Mouse (Mus musculus): ENCODE measurements around the gene Eif6.
"Not testable (repeated sequence)": the region's sequence is repeated elsewhere in the genome, so short reads cannot be mapped to it uniquely, and the experiment has no call there.

The Eif6 gene

GRCm38 (mm10) chr2:155826630-155827424 is at the start of gene Eif6:
Eif6 (minus strand) TSS chr2:155826925.
- peak; percentile 87 for DNase-seq

GRCm38 (mm10) chr2:155873636-155874035 is 46.9 kb upstream of the Eif6 start:
- DNase-seq, result no peak

GRCm38 (mm10) chr2:155872930-155873507 is 46.3 kb upstream of the Eif6 start:
- no peak for DNase-seq

GRCm38 (mm10) chr2:155872486-155872885 is 45.8 kb upstream of the Eif6 start:
- no peak for DNase-seq

- no peak for DNase-seq
Observed at GRCm38 (mm10) chr2:155869772-155870171, 43.0 kb upstream of the Eif6 start.

- DNase-seq, result no peak
Observed at GRCm38 (mm10) chr2:155868320-155868719, 41.6 kb upstream of the Eif6 start.

- DNase-seq, result no peak
Observed at GRCm38 (mm10) chr2:155863301-155863867, 36.7 kb upstream of the Eif6 start.

- DNase-seq, result no peak
Observed at GRCm38 (mm10) chr2:155862573-155863300, 36.0 kb upstream of the Eif6 start.

GRCm38 (mm10) chr2:155861581-155861980 is 34.9 kb upstream of the Eif6 start:
- DNase-seq, result no peak

GRCm38 (mm10) chr2:155860102-155860501 is 33.4 kb upstream of the Eif6 start:
- no peak for DNase-seq

- no peak for DNase-seq
Observed at GRCm38 (mm10) chr2:155852536-155852935, 25.8 kb upstream of the Eif6 start.

GRCm38 (mm10) chr2:155850120-155850519 is 23.4 kb upstream of the Eif6 start:
- DNase-seq, result no peak

- DNase-seq, result no peak
Observed at GRCm38 (mm10) chr2:155849464-155849863, 22.7 kb upstream of the Eif6 start.

- DNase-seq, result peak; percentile 85
Observed at GRCm38 (mm10) chr2:155848291-155848690, 21.6 kb upstream of the Eif6 start.

GRCm38 (mm10) chr2:155846930-155847329 is 20.2 kb upstream of the Eif6 start:
- no peak for DNase-seq

GRCm38 (mm10) chr2:155838961-155839360 is 12.2 kb upstream of the Eif6 start:
- no peak for DNase-seq

GRCm38 (mm10) chr2:155837961-155838360 is 11.2 kb upstream of the Eif6 start:
- no peak for DNase-seq

- no peak for DNase-seq
Observed at GRCm38 (mm10) chr2:155834732-155835131, 8.0 kb upstream of the Eif6 start, which contains the start of gene Fam83c. Fam83c (minus strand) TSS chr2:155834854.

GRCm38 (mm10) chr2:155832087-155832486 is 5.4 kb upstream of the Eif6 start:
- not testable (repeated sequence) for DNase-seq

GRCm38 (mm10) chr2:155831302-155831701 is 4.6 kb upstream of the Eif6 start:
- DNase-seq, result no peak

- DNase-seq, result no peak
Observed at GRCm38 (mm10) chr2:155830841-155831240, 4.1 kb upstream of the Eif6 start.

- DNase-seq, result no peak
Observed at GRCm38 (mm10) chr2:155825904-155826629, 658 bp downstream of the Eif6 start.

GRCm38 (mm10) chr2:155823722-155824121 is 3.0 kb downstream of the Eif6 start:
- no peak for DNase-seq
